9 mouse cellular contexts compared by ENCODE assay signal in genomic region chr16:26065060-26065459, GRCm38 (mm10). TPM values are rescaled to one million over a fixed set of nuclear protein-coding genes. Genes with fewer than 3 reads are reported as not detected.
A peak's percentile ranks its signal among the peaks of the same experiment; 100 is the strongest.
DNase-seq lines count a peak whose midpoint lies in the region; ATAC-seq and TF ChIP-seq lines count a peak whose summit lies in the region.
"Had no signal": no experiment of that assay in that cellular context is flagged by ENCODE, and none has a peak within 500 bp of the region (broad histone marks: within the 10 kb centered on the region; RNA-seq: fewer than 3 reads in every experiment).

No protein-coding gene starts in this region.

- no peak overlapping the region for H3K4me2 ChIP-seq in intestine, embryonic 15.5 days (replicated peaks)
- no peak overlapping the region for H3K4me2 ChIP-seq in intestine, postnatal 0 days (replicated peaks; ENCODE audit: low read depth)

- no peaks in the 10 kb centered on the region for H3K9me3 ChIP-seq in intestine, embryonic 15.5 days
- H3K9me3 ChIP-seq in intestine, postnatal 0 days (ENCODE audit: control insufficient read depth) = no peaks in the 10 kb centered on the region
- no peaks in the 10 kb centered on the region for H3K9me3 ChIP-seq in midbrain, embryonic 10.5 days (replicated peaks)

- TF ChIP-seq CTCF in intestine, postnatal 0 days (IDR thresholded peaks at IDR 0.05; ENCODE audit: low read depth) = no peak

- intact Hi-C loops in heart, postnatal 36 days (cut with DNase I) = loop anchor here (1.0 to 5.0 kb wide), 2 partner anchors 14 to 42 kb away; partner anchors contain the start of gene P3h2

- no peaks in the 10 kb centered on the region for H3K4me1 ChIP-seq in intestine, embryonic 15.5 days (replicated peaks)
- H3K4me1 ChIP-seq in intestine, postnatal 0 days (replicated peaks; ENCODE audit: control insufficient read depth, insufficient read depth, low read length) = no peaks in the 10 kb centered on the region
- no peaks in the 10 kb centered on the region for H3K4me1 ChIP-seq in midbrain, embryonic 10.5 days

- peak; percentile 56 for DNase-seq in fibroblast of lung, adult 2 months (ENCODE audit: low read depth)
- peak; percentile 35 to 50 for DNase-seq in heart, postnatal 36 days
- DNase-seq in lung, postnatal 25 days (ENCODE audit: low spot score) = peak; percentile 23
- DNase-seq in layer of hippocampus, postnatal 14 days (ENCODE audit: low spot score in 2 of 2) = no peak
- no peak for DNase-seq in midbrain, embryonic 10.5 days (ENCODE audit: low spot score)

- H3K4me3 ChIP-seq in intestine, embryonic 15.5 days (replicated peaks) = no peak overlapping the region
- no peak overlapping the region for H3K4me3 ChIP-seq in intestine, postnatal 0 days (ENCODE audit: low read depth, low read length)
- no peak overlapping the region for H3K4me3 ChIP-seq in midbrain, embryonic 10.5 days

- 51% methylated on average over 6 of the region's 6 CpGs for WGBS in intestine, embryonic 15.5 days
- 46% methylated on average over 6 of the region's 6 CpGs for WGBS in intestine, postnatal 0 days
- WGBS in midbrain, embryonic 10.5 days = 75% methylated on average over 6 of the region's 6 CpGs

- H3K27ac ChIP-seq in intestine, embryonic 15.5 days = no peak overlapping the region
- no peak overlapping the region for H3K27ac ChIP-seq in intestine, postnatal 0 days (ENCODE audit: low read depth, low read length)
- no peak overlapping the region for H3K27ac ChIP-seq in midbrain, embryonic 10.5 days (replicated peaks)

- H3K9ac ChIP-seq in intestine, embryonic 15.5 days = no peak overlapping the region
- H3K9ac ChIP-seq in intestine, postnatal 0 days (ENCODE audit: low read depth, low read length) = no peak overlapping the region

- H3K27me3 ChIP-seq in intestine, embryonic 15.5 days (replicated peaks) = no peaks in the 10 kb centered on the region
- H3K27me3 ChIP-seq in intestine, postnatal 0 days (replicated peaks; ENCODE audit: control insufficient read depth, insufficient read depth, low read length) = no peaks in the 10 kb centered on the region
- H3K27me3 ChIP-seq in midbrain, embryonic 10.5 days (ENCODE audit: low read depth, poor library complexity, severe bottlenecking) = no peaks in the 10 kb centered on the region

- no peaks in the 10 kb centered on the region for H3K36me3 ChIP-seq in intestine, embryonic 15.5 days
- no peaks in the 10 kb centered on the region for H3K36me3 ChIP-seq in intestine, postnatal 0 days (ENCODE audit: control insufficient read depth, insufficient read depth)
- H3K36me3 ChIP-seq in midbrain, embryonic 10.5 days = no peaks in the 10 kb centered on the region

- 0 out of 2 replicates have a peak, but pooled peaks have one; percentile 34 for ATAC-seq in intestine, embryonic 15.5 days
- ATAC-seq in intestine, postnatal 0 days = no peak
- no peak for ATAC-seq in inflammation-experienced regulatory T-cells, adult 6 months
- ATAC-seq: hindbrain, embryonic 16.5 days had no signal

RNA-seq across cellular contexts. Expression of gene P3h2, which starts 40.5 kb away (rescaled TPM):
- 3.0 and 3.4 TPM in 2 replicates for polyA plus RNA-seq in intestine, embryonic 15.5 days (2015; fragmentation: Nextera tagmentation; extraction: Ambion mirVana)
- polyA plus RNA-seq in intestine, postnatal 0 days (2015; fragmentation: Nextera tagmentation; extraction: Ambion mirVana) = 1.4 and 1.8 TPM in 2 replicates
- 1 to 10 TPM; 3.3 to 4.3 TPM for total RNA-seq in heart, postnatal 36 days (2021)
- under 1 TPM in 1 of 3 experiments, not detected in 2; 0.29 TPM for polyA plus RNA-seq in inflammation-experienced regulatory T-cells, adult 6 months (2017; shearing (Covaris generic))
- total RNA-seq in layer of hippocampus, postnatal 14 days (2021) = 1 to 10 TPM; 4.2 to 4.4 TPM
- 1.5 and 2.7 TPM in 2 replicates for polyA plus RNA-seq in midbrain, embryonic 10.5 days (2016; fragmentation: Nextera tagmentation; extraction: Ambion mirVana)

Comparison
In these comparisons a context has a peak if more than half of its experiments do, and no peak if none do; other contexts are left out.
1. DNase-seq: peak in fibroblast of lung, adult 2 months (single experiment), heart, postnatal 36 days (2 of 2) and lung, postnatal 25 days (single experiment); none in layer of hippocampus, postnatal 14 days (0 of 2) and midbrain, embryonic 10.5 days (single experiment).